Mouse (Mus musculus) neural tube, embryonic 12.5 days (tissue): ENCODE measurements around the gene Tppp3. TPM values are rescaled to one million over a fixed set of nuclear protein-coding genes. Genes with fewer than 3 reads are reported as not detected.

Source experiments
- ATAC-seq: fragments of 200-750 bp; cut with Nextera tagmentation; 2 replicates; pipeline ENCODE4 v1.8.0; 2017; ENCODE audit warnings: low read depth, mild to moderate bottlenecking, moderate TSS enrichment, moderate library complexity; ENCODE audit not compliant: low FRiP score
- H3K27ac ChIP-seq: fragments of 300-500 bp; sonication (generic); 2 replicates; pipeline ENCODE4 v1.5.1; 2016
- H3K27me3 ChIP-seq: fragments of 300-500 bp; sonication (generic); replicated peaks from 2 replicates; pipeline ENCODE4 v1.6.1; 2016; ENCODE audit warnings: mild to moderate bottlenecking
- H3K36me3 ChIP-seq: fragments of 300-500 bp; sonication (generic); 2 replicates; pipeline ENCODE4 v1.6.1; 2016; ENCODE audit warnings: mild to moderate bottlenecking
- H3K4me1 ChIP-seq: fragments of 300-500 bp; sonication (generic); 2 replicates; pipeline ENCODE4 v1.6.1; 2016
- H3K4me2 ChIP-seq: fragments of 300-500 bp; sonication (generic); replicated peaks from 2 replicates; pipeline ENCODE4 v1.6.1; 2016; ENCODE audit warnings: mild to moderate bottlenecking
- H3K4me3 ChIP-seq: fragments of 300-500 bp; sonication (generic); 2 replicates; pipeline ENCODE4 v1.5.1; 2016
- H3K9ac ChIP-seq: fragments of 300-500 bp; sonication (generic); 2 replicates; pipeline ENCODE4 v1.6.1; 2016; ENCODE audit warnings: mild to moderate bottlenecking
- H3K9me3 ChIP-seq: fragments of 300-500 bp; sonication (generic); 2 replicates; pipeline ENCODE4 v1.6.1; 2016; ENCODE audit warnings: mild to moderate bottlenecking
- WGBS: fragments of 180-500 bp; shearing (Covaris S2); methylation state at CpG from one replicate; pipeline ENCODE4 v1.1.7; 2016; 5-methylcytosine and 5-hydroxymethylcytosine counted together
- polyA plus RNA-seq: library from polyadenylated mRNA; unstranded; fragments of >200 nt; fragmentation: Nextera tagmentation; extraction: Ambion mirVana; gene quantifications from 2 replicates; pipeline ENCODE4 v1.2.1, GENCODE M21; 2016

Tppp3 gene
- polyA plus RNA-seq, 1 experiment from 2014 or later, result 246 TPM

GRCm38 (mm10) chr8:105472983-105473382 lies 1.7 kb upstream of the Tppp3 start:
- no peak overlapping the region for H3K9ac ChIP-seq
- no peak overlapping the region for H3K4me2 ChIP-seq
- no peak overlapping the region for H3K27ac ChIP-seq
- ATAC-seq, result no peak
- H3K4me1 ChIP-seq, result peaks cover 76% of the 10 kb centered on the region
- H3K9me3 ChIP-seq, result no peaks in the 10 kb centered on the region
- no peak overlapping the region for H3K4me3 ChIP-seq
- H3K27me3 ChIP-seq, result peaks cover 9% of the 10 kb centered on the region; the same call in 1 of the 2 replicates
- H3K36me3 ChIP-seq, result peaks cover 8% of the 10 kb centered on the region; the same call in 1 of the 2 replicates
- 55% methylated on average over 9 of the region's 9 CpGs for WGBS

DNA sequence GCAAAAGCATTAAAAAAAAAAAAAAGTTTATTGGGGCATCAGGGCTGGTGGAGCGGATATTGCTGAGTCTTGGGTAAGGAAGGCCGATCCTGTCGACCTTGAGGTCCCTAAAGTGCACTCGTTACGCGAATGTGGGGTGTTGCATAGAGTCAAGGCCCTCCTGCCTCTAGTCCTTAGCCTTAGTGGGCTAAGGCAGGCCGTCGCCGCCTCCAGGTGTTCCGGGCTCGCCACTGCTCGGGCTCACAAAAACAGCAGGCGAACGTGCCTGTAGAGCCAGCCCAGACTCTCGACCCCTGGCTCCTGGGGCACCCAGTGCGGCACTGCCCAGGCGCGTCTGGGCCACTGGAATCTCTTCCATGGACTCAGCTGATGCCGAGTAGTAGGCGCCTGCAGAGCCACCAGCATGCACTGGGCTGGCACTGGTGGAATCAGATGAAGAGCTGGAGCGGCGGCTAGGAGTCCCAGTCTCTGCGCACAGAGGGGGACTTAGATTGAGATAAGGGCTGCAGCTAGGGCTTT lies 1.1 kb upstream of the Tppp3 start:
- no peak overlapping the region for H3K9ac ChIP-seq
- peaks cover 13% of the 10 kb centered on the region for H3K36me3 ChIP-seq
- no peak overlapping the region for H3K27ac ChIP-seq
- no peak for ATAC-seq
- H3K4me2 ChIP-seq, result peak overlapping the region; percentile 18; the same call in 1 of the 2 replicates
- H3K27me3 ChIP-seq, result peaks cover 9% of the 10 kb centered on the region; the same call in 1 of the 2 replicates
- no peak overlapping the region for H3K4me3 ChIP-seq
- H3K4me1 ChIP-seq, result peaks cover 76% of the 10 kb centered on the region
- no peaks in the 10 kb centered on the region for H3K9me3 ChIP-seq
- 14% methylated on average over 23 of the region's 23 CpGs for WGBS

- H3K9me3 ChIP-seq, result no peaks in the 10 kb centered on the region
- H3K9ac ChIP-seq, result peak overlapping the region; percentile 54
- WGBS, result 13% methylated on average over 11 of the region's 11 CpGs
- peak overlapping the region; percentile 69 for H3K4me2 ChIP-seq
- peak overlapping the region; percentile 46 for H3K4me3 ChIP-seq
- peaks cover 6% of the 10 kb centered on the region; the same call in 1 of the 2 replicates for H3K27me3 ChIP-seq
- H3K27ac ChIP-seq, result peak overlapping the region; percentile 72
- H3K36me3 ChIP-seq, result peaks cover 28% of the 10 kb centered on the region
- H3K4me1 ChIP-seq, result peaks cover 75% of the 10 kb centered on the region
- ATAC-seq, result peak; percentile 87
Observed at GRCm38 (mm10) chr8:105470681-105471313, 529 bp downstream of the Tppp3 start.

DNA sequence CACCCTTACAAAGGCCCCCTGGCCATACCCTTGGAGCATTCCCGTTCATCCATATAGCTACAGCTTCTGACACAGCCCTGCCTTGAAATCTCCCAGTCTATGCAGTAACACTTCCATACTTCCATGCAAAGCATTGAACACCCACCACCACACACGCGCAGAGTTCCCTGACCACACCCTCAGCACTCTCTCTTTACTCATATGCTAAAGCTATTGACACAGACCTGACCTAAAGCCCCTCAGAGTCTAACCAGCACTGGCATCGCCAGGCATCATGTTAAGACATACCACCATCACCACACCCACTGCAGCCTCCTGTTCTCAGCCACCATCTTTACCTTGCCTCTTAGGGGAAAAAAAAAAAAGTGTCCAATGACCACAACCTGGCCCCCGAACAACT lies 1.1 kb downstream of the Tppp3 start:
- H3K9ac ChIP-seq, result peak overlapping the region; percentile 54
- peaks cover 26% of the 10 kb centered on the region for H3K36me3 ChIP-seq
- H3K4me3 ChIP-seq, result peak overlapping the region; percentile 46
- H3K9me3 ChIP-seq, result no peaks in the 10 kb centered on the region
- WGBS, result 56% methylated on average over 5 of the region's 5 CpGs
- H3K27me3 ChIP-seq, result peaks cover 6% of the 10 kb centered on the region; the same call in 1 of the 2 replicates
- no peak for ATAC-seq
- peak overlapping the region; percentile 69 for H3K4me2 ChIP-seq
- H3K27ac ChIP-seq, result peak overlapping the region; percentile 72
- H3K4me1 ChIP-seq, result peaks cover 69% of the 10 kb centered on the region

DNA sequence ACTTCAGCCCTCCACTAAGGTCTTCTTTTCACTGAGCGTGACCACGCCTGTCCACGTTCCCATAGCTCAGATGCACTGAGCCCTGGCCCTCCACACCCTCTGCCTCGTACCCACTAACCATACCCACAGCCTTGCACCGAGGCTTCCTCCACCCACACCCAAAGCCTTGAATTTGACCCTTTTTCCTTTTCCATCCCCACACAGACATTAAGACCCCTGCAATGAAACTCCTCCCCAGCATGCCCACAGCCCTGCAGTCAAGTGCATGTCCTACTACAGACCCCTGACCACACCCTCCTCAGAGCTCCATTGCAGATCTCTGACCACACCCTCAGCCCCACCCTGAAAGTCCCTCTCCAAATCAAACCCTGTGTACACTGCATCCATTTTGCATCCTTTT lies 1.5 kb downstream of the Tppp3 start:
- H3K27ac ChIP-seq, result peak overlapping the region; percentile 72
- H3K27me3 ChIP-seq, result peaks cover 6% of the 10 kb centered on the region; the same call in 1 of the 2 replicates
- no peak for ATAC-seq
- no peaks in the 10 kb centered on the region for H3K9me3 ChIP-seq
- WGBS, result 74% methylated on average over 5 of the region's 5 CpGs
- H3K4me3 ChIP-seq, result peak overlapping the region; percentile 46
- peaks cover 68% of the 10 kb centered on the region for H3K4me1 ChIP-seq
- H3K9ac ChIP-seq, result peak overlapping the region; percentile 54
- H3K4me2 ChIP-seq, result peak overlapping the region; percentile 69
- peaks cover 26% of the 10 kb centered on the region for H3K36me3 ChIP-seq

- Histone ChIP-seq H3K9ac (peak overlapping the region; percentile 54), H3K27ac (peak overlapping the region; percentile 72), H3K36me3 (peaks cover 26% of the 10 kb centered on the region), H3K27me3 (peaks cover 6% of the 10 kb centered on the region; the same call in 1 of the 2 replicates), H3K9me3 (no peaks in the 10 kb centered on the region), H3K4me3 (peak overlapping the region; percentile 46), H3K4me1 (peaks cover 68% of the 10 kb centered on the region), H3K4me2 (peak overlapping the region; percentile 69)
- WGBS, result 19% methylated on average over 6 of the region's 6 CpGs
- ATAC-seq, result peak; percentile 53
Observed at GRCm38 (mm10) chr8:105469041-105469695, 2.2 kb downstream of the Tppp3 start.

DNA sequence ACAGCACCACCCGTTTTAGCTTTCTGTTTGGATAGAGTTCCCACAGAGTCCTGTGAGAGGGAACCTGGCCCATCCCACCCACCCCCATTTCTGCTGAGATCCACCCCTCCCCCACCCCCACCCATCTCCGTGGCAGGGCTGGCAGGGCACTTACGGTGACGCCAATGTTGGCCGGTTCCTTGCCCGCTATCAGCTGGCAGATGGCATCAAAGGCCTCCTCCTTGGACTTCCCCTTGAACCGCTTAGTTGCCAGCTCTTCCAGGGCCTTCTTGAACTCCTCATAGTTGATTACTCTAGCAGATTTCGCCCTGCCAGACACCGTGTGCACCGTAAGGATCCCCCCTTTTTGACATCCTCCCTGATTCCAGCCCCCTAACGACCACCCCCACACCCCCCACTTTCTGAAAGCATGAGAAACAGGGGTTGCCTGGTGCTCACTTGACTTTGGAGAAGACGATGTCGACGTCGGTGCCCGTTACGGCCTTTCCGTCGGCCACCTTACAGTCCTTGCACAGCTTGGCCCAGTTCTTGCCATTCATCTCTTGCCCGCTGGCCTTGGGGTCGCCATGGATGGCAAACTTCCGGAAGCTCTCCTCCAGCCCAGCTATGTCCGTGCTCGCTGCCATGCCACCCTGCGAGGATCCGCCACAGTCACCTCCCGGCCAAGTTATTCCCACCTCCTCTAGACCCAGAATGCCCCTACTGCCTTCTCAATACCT lies 3.2 kb downstream of the Tppp3 start:
- H3K27me3 ChIP-seq, result peaks cover under 1% of the 10 kb centered on the region; the same call in 1 of the 2 replicates
- no peak overlapping the region for H3K4me3 ChIP-seq
- no peaks in the 10 kb centered on the region for H3K9me3 ChIP-seq
- peaks cover 67% of the 10 kb centered on the region for H3K4me1 ChIP-seq
- no peak overlapping the region for H3K27ac ChIP-seq
- H3K36me3 ChIP-seq, result peaks cover 26% of the 10 kb centered on the region
- no peak overlapping the region for H3K9ac ChIP-seq
- peak overlapping the region; percentile 14; the same call in 1 of the 2 replicates for H3K4me2 ChIP-seq
- 92% methylated on average over 27 of the region's 27 CpGs for WGBS
- no peak for ATAC-seq

- Histone ChIP-seq H3K9ac (no peak overlapping the region), H3K27ac (no peak overlapping the region), H3K4me3 (no peak overlapping the region), H3K9me3 (no peaks in the 10 kb centered on the region), H3K27me3 (no peaks in the 10 kb centered on the region), H3K4me2 (no peak overlapping the region), H3K36me3 (peaks cover 26% of the 10 kb centered on the region), H3K4me1 (peaks cover 60% of the 10 kb centered on the region)
- no peak for ATAC-seq
- 96% methylated on average over 10 of the region's 10 CpGs for WGBS
Observed at GRCm38 (mm10) chr8:105467396-105467985, 3.8 kb downstream of the Tppp3 start.

DNA sequence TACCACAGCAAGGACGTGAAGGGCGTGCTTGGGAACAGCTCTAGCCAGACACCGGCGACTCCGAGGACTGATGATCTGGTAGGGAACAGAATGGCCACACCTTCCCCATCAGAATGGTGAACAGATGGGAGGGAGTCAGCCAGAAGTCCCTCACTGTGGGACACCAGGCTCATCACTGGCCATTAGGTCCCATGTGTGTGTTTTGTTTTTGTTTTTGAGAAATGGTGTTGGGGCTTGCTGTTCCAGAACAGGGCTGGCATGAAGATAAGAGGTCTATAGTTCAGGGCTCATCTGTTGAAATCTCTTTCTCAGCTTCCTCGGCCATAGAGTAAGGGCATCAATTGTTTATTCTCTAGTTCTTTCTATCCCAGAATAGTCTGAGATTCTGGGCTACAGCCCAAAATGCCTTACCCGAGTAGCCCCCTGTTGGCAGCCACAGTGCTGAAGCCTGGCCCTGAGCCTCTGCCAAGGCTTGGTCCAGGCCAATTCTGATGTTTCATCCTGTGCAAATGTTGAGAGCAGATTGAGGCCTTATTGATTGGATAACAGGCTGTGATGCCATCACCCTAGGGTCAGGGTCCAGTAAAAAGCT lies 4.5 kb downstream of the Tppp3 start:
- H3K27me3 ChIP-seq, result no peaks in the 10 kb centered on the region
- H3K4me3 ChIP-seq, result no peak overlapping the region
- no peak for ATAC-seq
- H3K4me2 ChIP-seq, result no peak overlapping the region
- H3K9me3 ChIP-seq, result no peaks in the 10 kb centered on the region
- 76% methylated on average over 7 of the region's 7 CpGs for WGBS
- H3K36me3 ChIP-seq, result peaks cover 26% of the 10 kb centered on the region
- no peak overlapping the region for H3K9ac ChIP-seq
- no peak overlapping the region for H3K27ac ChIP-seq
- H3K4me1 ChIP-seq, result peaks cover 53% of the 10 kb centered on the region

GRCm38 (mm10) chr8:105466246-105466645 lies 5.1 kb downstream of the Tppp3 start:
- WGBS, result 83% methylated on average over 6 of the region's 6 CpGs
- Histone ChIP-seq H3K9me3 (no peaks in the 10 kb centered on the region), H3K4me3 (no peak overlapping the region), H3K27ac (no peak overlapping the region), H3K27me3 (no peaks in the 10 kb centered on the region), H3K4me1 (peaks cover 49% of the 10 kb centered on the region), H3K36me3 (peaks cover 26% of the 10 kb centered on the region), H3K4me2 (no peak overlapping the region), H3K9ac (no peak overlapping the region)
- no peak for ATAC-seq

- H3K4me2 ChIP-seq, result no peak overlapping the region
- H3K9me3 ChIP-seq, result no peaks in the 10 kb centered on the region
- peaks cover 26% of the 10 kb centered on the region for H3K36me3 ChIP-seq
- H3K27me3 ChIP-seq, result no peaks in the 10 kb centered on the region
- WGBS, result 73% methylated on average over 7 of the region's 7 CpGs
- H3K4me3 ChIP-seq, result no peak overlapping the region
- no peak overlapping the region for H3K27ac ChIP-seq
- no peak for ATAC-seq
- peaks cover 32% of the 10 kb centered on the region for H3K4me1 ChIP-seq
- no peak overlapping the region for H3K9ac ChIP-seq
Observed at GRCm38 (mm10) chr8:105464595-105464994, 6.7 kb downstream of the Tppp3 start.
